Mouse (Mus musculus) bone marrow, adult 2 months (tissue): ENCODE results near the gene Baz2b.

Experiments used
- CTCF ChIP-seq: fragments of 200-500 bp; IDR thresholded peaks from 2 replicates; pipeline ENCODE4 v1.5.1; 2011; ENCODE audit warnings: low read length, control low read depth; ENCODE audit not compliant: control insufficient read depth, insufficient read depth
- POLR2A ChIP-seq: fragments of 200-500 bp; IDR thresholded peaks from 2 replicates; pipeline ENCODE4 v1.6.1; 2011; ENCODE audit warnings: low read depth, mild to moderate bottlenecking, control low read depth, low read length, borderline replicate concordance; ENCODE audit not compliant: control insufficient read depth

- TF ChIP-seq POLR2A (no peak), CTCF (no peak)
These were observed 113.0 kb downstream of the Baz2b start for GRCm38 (mm10) chr2:60096625-60097024.
